Mouse (Mus musculus) CH12F3 (cell line): ENCODE results near the gene Blm.

Experiments
- in situ Hi-C: fragments of 300-500 bp; cut with MboI; formaldehyde crosslinking; loops from 2 replicates; pipeline ENCODE4 v1.14.3; 2020; ENCODE audit warnings: low sequenced_read_pairs

Blm gene

GRCm38 (mm10) chr7:80464831-80465230 is 70.1 kb downstream of the Blm start:
- in situ Hi-C loops: no loop called here

- in situ Hi-C loops: no loop called here
Measured at GRCm38 (mm10) chr7:80461891-80462290, 73.0 kb downstream of the Blm start.

GRCm38 (mm10) chr7:80460892-80461291 is 74.0 kb downstream of the Blm start:
- in situ Hi-C loops: no loop called here

- in situ Hi-C loops: no loop called here
Measured at GRCm38 (mm10) chr7:80460199-80460598, 74.7 kb downstream of the Blm start.

GRCm38 (mm10) chr7:80457831-80458343 is 77.0 kb downstream of the Blm start:
- in situ Hi-C loops: no loop called here

- in situ Hi-C loops: no loop called here
Measured at GRCm38 (mm10) chr7:80457241-80457640, 77.7 kb downstream of the Blm start.

- in situ Hi-C loops: no loop called here
Measured at GRCm38 (mm10) chr7:80456327-80456726, 78.6 kb downstream of the Blm start.

- in situ Hi-C loops: no loop called here
Measured at GRCm38 (mm10) chr7:80455505-80456160, 79.3 kb downstream of the Blm start.

- in situ Hi-C loops: no loop called here
Measured at GRCm38 (mm10) chr7:80454786-80455185, 80.1 kb downstream of the Blm start.

GRCm38 (mm10) chr7:80453997-80454396 is 80.9 kb downstream of the Blm start:
- in situ Hi-C loops: no loop called here

GRCm38 (mm10) chr7:80453121-80453520 is 81.8 kb downstream of the Blm start:
- in situ Hi-C loops: no loop called here

GRCm38 (mm10) chr7:80452241-80452640 is 82.7 kb downstream of the Blm start:
- in situ Hi-C loops: no loop called here

GRCm38 (mm10) chr7:80451550-80452232 is 83.2 kb downstream of the Blm start:
- in situ Hi-C loops: no loop called here

GRCm38 (mm10) chr7:80450354-80450753 is 84.6 kb downstream of the Blm start:
- in situ Hi-C loops: no loop called here

GRCm38 (mm10) chr7:80449620-80450091 is 85.3 kb downstream of the Blm start:
- in situ Hi-C loops: no loop called here

- in situ Hi-C loops: no loop called here
Measured at GRCm38 (mm10) chr7:80447336-80447735, 87.6 kb downstream of the Blm start.

- in situ Hi-C loops: no loop called here
Measured at GRCm38 (mm10) chr7:80446221-80446878, 88.6 kb downstream of the Blm start.

GRCm38 (mm10) chr7:80445492-80445891 is 89.4 kb downstream of the Blm start:
- in situ Hi-C loops: no loop called here

GRCm38 (mm10) chr7:80444401-80445249 is 90.3 kb downstream of the Blm start:
- in situ Hi-C loops: no loop called here

GRCm38 (mm10) chr7:80443124-80443523 is 91.8 kb downstream of the Blm start:
- in situ Hi-C loops: no loop called here
